Mouse (Mus musculus) heart, embryonic 11.5 days (tissue): ENCODE measurements around the gene Asb14. TPM values are rescaled to one million over a fixed set of nuclear protein-coding genes. Genes with fewer than 3 reads are reported as not detected.

Source experiments
- polyA plus RNA-seq: library from polyadenylated mRNA; unstranded; fragments of >200 nt; fragmentation: Nextera tagmentation; extraction: Ambion mirVana; gene quantifications from 2 replicates; pipeline ENCODE4 v1.2.1, GENCODE M21; 2014

Gene Asb14
- polyA plus RNA-seq, 1 experiment from 2014 or later = 0.29 TPM

Other genes with a start within 250 kb of the Asb14 start
- gene Pde12, start 224.7 kb upstream of the Asb14 start, polyA plus RNA-seq = 11.0 and 11.4 TPM in 2 replicates
- 0.03 and 0.25 TPM in 2 replicates for gene Dnah12, start 201.3 kb upstream of the Asb14 start, polyA plus RNA-seq
- 25.4 and 36.0 TPM in 2 replicates for gene Appl1, start 76.7 kb downstream of the Asb14 start, polyA plus RNA-seq
- gene Hesx1, start 99.9 kb downstream of the Asb14 start, polyA plus RNA-seq = 0.76 and 1.7 TPM in 2 replicates
- 1.5 and 2.1 TPM in 2 replicates for gene Il17rd, start 144.4 kb downstream of the Asb14 start, polyA plus RNA-seq
- gene Arhgef3, start 220.3 kb downstream of the Asb14 start, polyA plus RNA-seq = 10.1 and 12.5 TPM in 2 replicates